Mouse (Mus musculus): ENCODE data around the gene Htr2c.

DNA sequence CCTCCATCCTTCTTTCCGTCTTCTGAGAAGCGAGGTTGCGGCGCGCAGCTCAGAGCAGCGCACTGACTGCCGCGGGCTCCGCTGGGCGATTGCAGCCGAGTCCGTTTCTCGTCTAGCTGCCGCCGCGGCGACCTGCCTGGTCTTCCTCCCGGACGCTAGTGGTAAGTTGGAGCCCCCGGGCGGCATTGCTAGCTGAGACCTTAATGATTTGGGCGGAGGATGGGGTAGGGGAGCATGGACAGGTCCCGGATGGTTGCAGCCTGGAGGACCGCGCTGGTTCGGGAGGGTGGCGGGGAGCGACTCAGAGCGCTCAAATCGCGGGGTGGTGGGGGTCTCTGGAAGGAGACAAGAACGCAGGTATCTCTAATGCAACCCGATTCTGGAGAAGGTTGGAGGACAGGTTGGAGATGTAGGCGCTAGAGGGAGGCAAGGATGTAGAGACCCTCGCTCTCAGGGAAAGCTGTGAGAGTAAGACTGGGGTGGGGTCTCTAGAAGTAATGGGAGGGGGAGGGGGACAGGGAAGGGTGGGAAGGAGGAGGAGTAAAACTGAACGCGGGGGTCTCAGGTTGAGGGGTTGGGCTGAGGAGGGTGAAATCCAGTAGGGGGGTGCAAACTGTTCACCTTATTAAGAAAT lies 718 bp downstream of the Htr2c start:
- TF ChIP-seq CTCF (IDR thresholded peaks at IDR 0.05; ENCODE audit: low read depth, low read length) (no peak), GATA1 (IDR thresholded peaks at IDR 0.05; ENCODE audit: borderline replicate concordance, low read length) (no peak), GATA2 (IDR thresholded peaks at IDR 0.05; ENCODE audit: borderline replicate concordance, low read depth, low read length) (no peak), TAL1 (conservative IDR thresholded peaks at IDR 0.05; ENCODE audit: low read depth, low read length) (no peak)
